Mouse (Mus musculus) lung, postnatal 14 days (tissue): ENCODE measurements around the gene H2afx.
A peak's percentile ranks its signal among the peaks of the same experiment; 100 is the strongest.
"Not testable (repeated sequence)": the region's sequence is repeated elsewhere in the genome, so short reads cannot be mapped to it uniquely, and the experiment has no call there.

Experiments
- DNase-seq: peaks from one replicate; pipeline ENCODE4 v3.0.0; 2021

The H2afx gene

GRCm38 (mm10) chr9:44319105-44319886 lies 15.2 kb upstream of the H2afx start:
- DNase-seq = peak; percentile 23

GRCm38 (mm10) chr9:44319887-44320798 lies 14.4 kb upstream of the H2afx start, which contains the start of gene C2cd2l:
Gene C2cd2l (minus strand): TSS chr9:44320285.
- peak; percentile 92 for DNase-seq

- no peak for DNase-seq
These were observed 13.7 kb upstream of the H2afx start for GRCm38 (mm10) chr9:44320799-44321133.

GRCm38 (mm10) chr9:44323656-44324055 lies 10.8 kb upstream of the H2afx start:
- DNase-seq = not testable (repeated sequence)

GRCm38 (mm10) chr9:44324147-44324546 lies 10.3 kb upstream of the H2afx start:
- DNase-seq = no peak

GRCm38 (mm10) chr9:44325032-44325767 lies 9.3 kb upstream of the H2afx start:
- DNase-seq = not testable (repeated sequence)

- DNase-seq = peak; percentile 27
These were observed 8.6 kb upstream of the H2afx start, which contains the start of gene Dpagt1 for GRCm38 (mm10) chr9:44325768-44326370. Gene Dpagt1 (plus strand): TSS chr9:44326019.

- DNase-seq = peak; percentile 84
These were observed 8.0 kb upstream of the H2afx start for GRCm38 (mm10) chr9:44326371-44327063.

GRCm38 (mm10) chr9:44327064-44327711 lies 7.3 kb upstream of the H2afx start:
- peak; percentile 51 for DNase-seq

- no peak for DNase-seq
These were observed 6.6 kb upstream of the H2afx start for GRCm38 (mm10) chr9:44327926-44328325.

- no peak for DNase-seq
These were observed 3.8 kb upstream of the H2afx start for GRCm38 (mm10) chr9:44330736-44331135.

GRCm38 (mm10) chr9:44332918-44333638 lies 1.4 kb upstream of the H2afx start:
- no peak for DNase-seq

GRCm38 (mm10) chr9:44335331-44336092 lies 1.0 kb downstream of the H2afx start:
- peak; percentile 20 for DNase-seq

- DNase-seq = no peak
These were observed 1.6 kb downstream of the H2afx start for GRCm38 (mm10) chr9:44336093-44336406.

- DNase-seq = not testable (repeated sequence)
These were observed 2.0 kb downstream of the H2afx start for GRCm38 (mm10) chr9:44336513-44336912.

- DNase-seq = no peak
These were observed 2.5 kb downstream of the H2afx start for GRCm38 (mm10) chr9:44336964-44337363.

GRCm38 (mm10) chr9:44337436-44338169 lies 3.1 kb downstream of the H2afx start:
- DNase-seq = no peak

- no peak for DNase-seq
These were observed 4.1 kb downstream of the H2afx start for GRCm38 (mm10) chr9:44338574-44338973.

GRCm38 (mm10) chr9:44341487-44341886 lies 7.0 kb downstream of the H2afx start:
- DNase-seq = no peak
